Mouse (Mus musculus) limb, embryonic 11.5 days (tissue): Measurements from ENCODE around the gene Tlcd1. TPM values are rescaled to one million over a fixed set of nuclear protein-coding genes. Genes with fewer than 3 reads are reported as not detected.
A peak's percentile ranks its signal among the peaks of the same experiment; 100 is the strongest.

Experiments used
- ATAC-seq: fragments of 200-750 bp; cut with Nextera tagmentation; 2 replicates; pipeline ENCODE4 v1.8.0; 2017; ENCODE audit warnings: low read depth; ENCODE audit not compliant: insufficient number of reproducible peaks, low FRiP score, low TSS enrichment
- DNase-seq: peaks from one replicate; pipeline ENCODE4 v3.0.0-alpha.2; 2015; ENCODE audit warnings: low spot score
- H3K27ac ChIP-seq: fragments of 300-500 bp; sonication (generic); replicated peaks from 2 replicates; pipeline ENCODE4 v1.5.1; 2014; ENCODE audit warnings: low read depth, mild to moderate bottlenecking, low read length
- H3K27me3 ChIP-seq: fragments of 300-500 bp; sonication (generic); 2 replicates; pipeline ENCODE4 v1.6.1; 2014; ENCODE audit warnings: mild to moderate bottlenecking, low read length, mixed read lengths; ENCODE audit not compliant: control insufficient read depth, insufficient read depth
- H3K36me3 ChIP-seq: fragments of 300-500 bp; sonication (generic); 2 replicates; pipeline ENCODE4 v1.6.1; 2014; ENCODE audit warnings: mild to moderate bottlenecking, low read length, moderate library complexity, mixed read lengths; ENCODE audit not compliant: control insufficient read depth, insufficient read depth
- H3K4me1 ChIP-seq: fragments of 300-500 bp; sonication (generic); 2 replicates; pipeline ENCODE4 v1.6.1; 2014; ENCODE audit warnings: low read length, mixed read lengths; ENCODE audit not compliant: control insufficient read depth, insufficient read depth
- H3K4me2 ChIP-seq: fragments of 300-500 bp; sonication (generic); 2 replicates; pipeline ENCODE4 v1.6.1; 2014; ENCODE audit warnings: low read depth, mild to moderate bottlenecking, moderate library complexity; ENCODE audit not compliant: severe bottlenecking
- H3K4me3 ChIP-seq: fragments of 300-500 bp; sonication (generic); 2 replicates; pipeline ENCODE4 v1.5.1; 2014; ENCODE audit warnings: low read depth, low read length
- H3K9ac ChIP-seq: fragments of 300-500 bp; sonication (generic); 2 replicates; pipeline ENCODE4 v1.6.1; 2014; ENCODE audit warnings: mild to moderate bottlenecking, low read length
- H3K9me3 ChIP-seq: fragments of 300-500 bp; sonication (generic); 2 replicates; pipeline ENCODE4 v1.6.1; 2016; ENCODE audit warnings: low read length; ENCODE audit not compliant: control insufficient read depth
- WGBS: fragments of 180-500 bp; shearing (Covaris S2); extraction: QIAGEN DNeasy Blood & Tissue Kit; methylation state at CpG from one replicate; pipeline ENCODE4 v1.1.7; 2014; 5-methylcytosine and 5-hydroxymethylcytosine counted together
- polyA plus RNA-seq: library from polyadenylated mRNA; unstranded; fragments of >200 nt; fragmentation: Nextera tagmentation; extraction: Ambion mirVana; gene quantifications from 2 replicates; pipeline ENCODE4 v1.2.1, GENCODE M21; 2014

Gene Tlcd1
- polyA plus RNA-seq, 1 experiment from 2014 or later: 10.4 TPM

GRCm38 (mm10) chr11:78156156-78156699 is 20.3 kb upstream of the Tlcd1 start:
- Histone ChIP-seq H3K36me3 (peaks cover 28% of the 10 kb centered on the region), H3K27ac (no peak overlapping the region), H3K27me3 (no peaks in the 10 kb centered on the region), H3K9me3 (no peaks in the 10 kb centered on the region), H3K9ac (no peak overlapping the region), H3K4me2 (no peak overlapping the region), H3K4me3 (no peak overlapping the region), H3K4me1 (no peaks in the 10 kb centered on the region)
- WGBS: 74% methylated on average over 6 of the region's 6 CpGs
- ATAC-seq: no peak
- DNase-seq: no peak

GRCm38 (mm10) chr11:78159096-78159495 is 17.4 kb upstream of the Tlcd1 start:
- ATAC-seq (no peak), DNase-seq (peak; percentile 84)
- WGBS: 34% methylated on average over 2 of the region's 2 CpGs
- Histone ChIP-seq H3K9ac (no peak overlapping the region), H3K27me3 (no peaks in the 10 kb centered on the region), H3K4me1 (peaks cover 16% of the 10 kb centered on the region), H3K4me2 (no peak overlapping the region), H3K9me3 (no peaks in the 10 kb centered on the region), H3K4me3 (no peak overlapping the region), H3K36me3 (peaks cover 31% of the 10 kb centered on the region), H3K27ac (no peak overlapping the region)

GRCm38 (mm10) chr11:78159557-78159956 is 17.0 kb upstream of the Tlcd1 start:
- ATAC-seq (no peak), DNase-seq (no peak)
- Histone ChIP-seq H3K4me2 (no peak overlapping the region), H3K36me3 (peaks cover 27% of the 10 kb centered on the region), H3K4me3 (no peak overlapping the region), H3K27me3 (no peaks in the 10 kb centered on the region), H3K4me1 (peaks cover 16% of the 10 kb centered on the region), H3K9ac (no peak overlapping the region), H3K9me3 (no peaks in the 10 kb centered on the region), H3K27ac (no peak overlapping the region)
- 83% methylated on average over 7 of the region's 7 CpGs for WGBS

DNA sequence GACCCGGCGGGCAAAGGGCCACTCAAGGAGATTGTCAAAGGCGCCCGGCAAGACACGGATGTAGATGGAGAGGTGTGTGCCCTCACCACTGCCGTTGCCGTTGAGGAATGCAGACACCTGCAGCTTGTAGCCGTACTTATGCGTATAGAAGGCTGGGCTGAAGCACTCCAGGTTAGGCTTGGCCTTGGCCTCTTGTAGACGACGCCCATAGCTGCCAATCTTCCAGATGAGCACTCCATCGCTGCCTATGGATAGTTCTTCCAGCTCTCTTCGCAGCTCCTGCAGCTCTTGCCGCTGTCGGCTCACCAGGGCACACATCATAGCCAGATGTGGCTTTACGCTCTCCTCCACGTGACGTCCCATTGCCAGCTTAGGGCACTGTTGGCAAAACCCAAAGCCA is 16.3 kb upstream of the Tlcd1 start:
- H3K4me3 ChIP-seq: no peak overlapping the region
- 90% methylated on average over 18 of the region's 18 CpGs for WGBS
- peaks cover 23% of the 10 kb centered on the region for H3K36me3 ChIP-seq
- no peak overlapping the region for H3K27ac ChIP-seq
- no peaks in the 10 kb centered on the region for H3K9me3 ChIP-seq
- no peak overlapping the region; the same call in 1 of the 2 replicates for H3K9ac ChIP-seq
- ATAC-seq: no peak
- H3K4me1 ChIP-seq: peaks cover 16% of the 10 kb centered on the region
- no peaks in the 10 kb centered on the region for H3K27me3 ChIP-seq
- DNase-seq: no peak
- H3K4me2 ChIP-seq: no peak overlapping the region

- no peak overlapping the region for H3K27ac ChIP-seq
- H3K27me3 ChIP-seq: no peaks in the 10 kb centered on the region
- peaks cover 22% of the 10 kb centered on the region for H3K36me3 ChIP-seq
- peaks cover 16% of the 10 kb centered on the region for H3K4me1 ChIP-seq
- H3K9me3 ChIP-seq: no peaks in the 10 kb centered on the region
- no peak overlapping the region for H3K4me3 ChIP-seq
- WGBS: 91% methylated on average over 3 of the region's 3 CpGs
- H3K9ac ChIP-seq: no peak overlapping the region
- no peak overlapping the region for H3K4me2 ChIP-seq
- ATAC-seq (no peak), DNase-seq (no peak)
Measured at GRCm38 (mm10) chr11:78160675-78161074, 15.8 kb upstream of the Tlcd1 start.

DNA sequence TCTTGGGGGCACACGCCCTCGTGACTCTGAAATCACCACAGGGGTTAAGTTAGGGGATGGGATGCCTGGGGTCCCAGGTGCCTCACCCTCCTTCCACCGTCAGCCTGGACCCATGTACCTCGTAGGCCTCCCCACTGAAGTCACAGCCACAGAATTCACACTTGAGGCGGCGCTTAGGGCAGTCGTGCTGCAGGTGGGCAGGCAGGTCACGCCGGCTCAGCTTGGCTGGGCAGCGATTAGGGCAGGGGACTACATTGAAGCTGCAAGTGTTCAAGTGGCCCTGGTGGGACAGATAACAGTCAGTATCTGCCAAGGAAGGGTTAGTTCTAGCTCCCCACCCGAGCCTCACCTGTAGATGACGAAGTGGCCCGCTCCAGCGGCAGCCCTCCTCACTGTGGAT is 15.3 kb upstream of the Tlcd1 start:
- WGBS: 89% methylated on average over 14 of the region's 14 CpGs
- Histone ChIP-seq H3K4me3 (no peak overlapping the region), H3K36me3 (peaks cover 22% of the 10 kb centered on the region), H3K4me2 (no peak overlapping the region), H3K27ac (no peak overlapping the region), H3K4me1 (peaks cover 21% of the 10 kb centered on the region), H3K27me3 (no peaks in the 10 kb centered on the region), H3K9ac (no peak overlapping the region), H3K9me3 (no peaks in the 10 kb centered on the region)
- no peak for DNase-seq
- ATAC-seq: no peak

DNA sequence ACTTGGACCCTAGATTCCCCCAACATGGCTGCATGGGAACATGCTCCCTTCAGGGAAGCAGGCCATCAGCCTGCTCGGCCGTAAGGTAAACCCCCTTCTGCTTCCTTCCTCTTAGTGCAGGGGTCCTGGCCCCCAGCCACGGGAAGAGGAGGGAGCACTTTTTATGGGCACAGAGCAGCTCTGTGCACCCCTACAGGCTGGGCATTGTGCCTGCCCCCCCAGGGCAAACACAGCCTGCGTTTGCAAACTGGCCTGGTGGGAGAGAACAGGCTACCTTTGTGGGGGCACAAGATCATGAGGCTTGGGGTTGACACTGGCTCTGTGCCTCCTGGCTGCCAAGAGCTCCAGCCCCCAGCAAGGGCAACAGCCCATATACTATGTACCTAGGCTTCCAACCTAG is 14.5 kb upstream of the Tlcd1 start:
- Histone ChIP-seq H3K4me1 (peaks cover 23% of the 10 kb centered on the region), H3K27ac (peak overlapping the region; percentile 23; the same call in 1 of the 2 replicates), H3K36me3 (peaks cover 22% of the 10 kb centered on the region), H3K9ac (0 out of 2 replicates have a peak overlapping the region, but pooled peaks have one; percentile 18), H3K9me3 (no peaks in the 10 kb centered on the region), H3K27me3 (no peaks in the 10 kb centered on the region), H3K4me2 (no peak overlapping the region), H3K4me3 (no peak overlapping the region)
- no peak for DNase-seq
- ATAC-seq: no peak
- 68% methylated on average over 4 of the region's 4 CpGs for WGBS

- no peaks in the 10 kb centered on the region for H3K27me3 ChIP-seq
- no peak overlapping the region for H3K9ac ChIP-seq
- WGBS: 60% methylated on average over 6 of the region's 6 CpGs
- ATAC-seq (no peak), DNase-seq (no peak)
- H3K36me3 ChIP-seq: peaks cover 22% of the 10 kb centered on the region
- peak overlapping the region; percentile 99; the same call in 1 of the 2 replicates for H3K4me3 ChIP-seq
- no peaks in the 10 kb centered on the region for H3K9me3 ChIP-seq
- peak overlapping the region; percentile 23; the same call in 1 of the 2 replicates for H3K27ac ChIP-seq
- peak overlapping the region; percentile 61 for H3K4me2 ChIP-seq
- peaks cover 23% of the 10 kb centered on the region for H3K4me1 ChIP-seq
Measured at GRCm38 (mm10) chr11:78162504-78162903, 14.0 kb upstream of the Tlcd1 start.

DNA sequence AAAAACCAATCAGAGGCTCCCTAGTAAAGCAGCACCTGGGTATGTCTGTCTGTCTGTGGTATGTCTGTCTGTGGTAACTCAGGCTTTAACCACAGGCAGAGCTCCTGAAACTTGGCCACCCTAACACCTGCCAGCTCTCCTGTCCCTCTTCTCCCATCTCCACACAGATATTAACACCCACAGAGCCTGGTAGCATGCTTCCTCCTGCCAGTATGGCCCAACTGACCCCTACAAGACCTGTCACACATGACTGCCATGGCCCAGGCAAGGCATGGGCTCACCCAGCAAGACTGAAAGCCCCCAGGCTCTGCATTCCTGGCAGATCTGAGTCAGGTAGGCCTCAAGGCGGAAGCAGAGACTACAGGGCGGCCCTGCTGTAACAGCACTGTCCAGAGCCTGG is 13.5 kb upstream of the Tlcd1 start:
- H3K9ac ChIP-seq: peak overlapping the region; percentile 49
- no peaks in the 10 kb centered on the region for H3K9me3 ChIP-seq
- no peaks in the 10 kb centered on the region for H3K27me3 ChIP-seq
- H3K36me3 ChIP-seq: peaks cover 22% of the 10 kb centered on the region
- peak overlapping the region; percentile 99 for H3K4me3 ChIP-seq
- H3K27ac ChIP-seq: peak overlapping the region; percentile 99
- H3K4me1 ChIP-seq: peaks cover 23% of the 10 kb centered on the region
- ATAC-seq (no peak), DNase-seq (no peak)
- WGBS: 67% methylated on average over 2 of the region's 2 CpGs
- H3K4me2 ChIP-seq: peak overlapping the region; percentile 61
